Mouse (Mus musculus): ENCODE measurements around the gene Ocm.

- TF ChIP-seq EP300 (IDR thresholded peaks at IDR 0.05) (no peak), CTCF (IDR thresholded peaks at IDR 0.05) (no peak)
Measured at GRCm38 (mm10) chr5:144043166-144043565, 16.7 kb upstream of the Ocm start.

Data from lung, postnatal 0 days (tissue).